Mouse (Mus musculus) E14TG2a.4 (cell line): ENCODE measurements around the gene Dpagt1.
"Not testable (repeated sequence)": the region's sequence is repeated elsewhere in the genome, so short reads cannot be mapped to it uniquely, and the experiment has no call there.

ENCODE experiments used
- H3K27me3 ChIP-seq: 2 replicates; pipeline ENCODE4 v1.6.1; 2014; ENCODE audit warnings: low read length, control low read depth; ENCODE audit not compliant: insufficient read depth
- H3K36me3 ChIP-seq: 2 replicates; pipeline ENCODE4 v1.6.1; 2014; ENCODE audit warnings: low read length, control low read depth; ENCODE audit not compliant: insufficient read depth
- H3K4me1 ChIP-seq: replicated peaks from 2 replicates; pipeline ENCODE4 v1.6.1; 2014; ENCODE audit warnings: low read depth, low read length, control low read depth
- H3K4me3 ChIP-seq: replicated peaks from 2 replicates; pipeline ENCODE4 v1.5.1; 2014; ENCODE audit warnings: mild to moderate bottlenecking, low read length
- H3K9me3 ChIP-seq: 2 replicates; pipeline ENCODE4 v1.6.1; 2014; ENCODE audit warnings: low read length, control low read depth
- CTCF ChIP-seq: conservative IDR thresholded peaks from 2 replicates; pipeline ENCODE4 v1.5.1; 2014; ENCODE audit warnings: low read length
- NANOG ChIP-seq: IDR thresholded peaks from 2 replicates; pipeline ENCODE4 v1.6.1; 2014; ENCODE audit warnings: borderline replicate concordance, low read length, mixed read lengths
- POU5F1 ChIP-seq: IDR thresholded peaks from 2 replicates; pipeline ENCODE4 v1.6.1; 2014; ENCODE audit warnings: low read length, borderline replicate concordance

Dpagt1 gene

DNA sequence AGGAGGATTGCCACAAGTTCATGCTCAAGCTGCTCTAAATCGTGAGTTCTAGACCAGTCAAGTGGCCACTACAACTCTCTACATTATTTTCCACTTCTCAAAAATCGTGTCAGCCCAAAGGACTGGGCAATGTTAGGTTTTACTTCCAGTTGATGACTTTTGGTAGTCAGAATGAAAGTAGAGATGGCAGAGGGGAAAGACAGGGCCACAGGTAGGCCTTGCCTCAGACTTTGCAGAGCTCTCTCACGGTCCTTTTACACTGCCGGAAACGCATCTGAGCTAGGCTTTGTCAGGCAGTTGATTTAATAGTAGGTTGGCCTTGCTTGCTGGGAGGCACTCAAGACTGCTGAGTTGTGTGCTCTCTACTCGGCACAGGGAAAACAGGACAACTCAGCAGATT is 1.7 kb upstream of the Dpagt1 start:
- TF ChIP-seq NANOG (no peak), CTCF (no peak), POU5F1 (no peak)
- no peaks in the 10 kb centered on the region for H3K9me3 ChIP-seq
- peaks cover 6% of the 10 kb centered on the region for H3K27me3 ChIP-seq
- peaks cover 13% of the 10 kb centered on the region for H3K36me3 ChIP-seq
- H3K4me1 ChIP-seq = peaks cover 47% of the 10 kb centered on the region
- no peak overlapping the region for H3K4me3 ChIP-seq

- H3K9me3 ChIP-seq, H3K27me3 ChIP-seq, H3K4me3 ChIP-seq: not testable (repeated sequence)
- peaks cover 23% of the 10 kb centered on the region for H3K36me3 ChIP-seq
- H3K4me1 ChIP-seq = peaks cover 44% of the 10 kb centered on the region
Measured at GRCm38 (mm10) chr9:44325032-44325767, 619 bp upstream of the Dpagt1 start.

DNA sequence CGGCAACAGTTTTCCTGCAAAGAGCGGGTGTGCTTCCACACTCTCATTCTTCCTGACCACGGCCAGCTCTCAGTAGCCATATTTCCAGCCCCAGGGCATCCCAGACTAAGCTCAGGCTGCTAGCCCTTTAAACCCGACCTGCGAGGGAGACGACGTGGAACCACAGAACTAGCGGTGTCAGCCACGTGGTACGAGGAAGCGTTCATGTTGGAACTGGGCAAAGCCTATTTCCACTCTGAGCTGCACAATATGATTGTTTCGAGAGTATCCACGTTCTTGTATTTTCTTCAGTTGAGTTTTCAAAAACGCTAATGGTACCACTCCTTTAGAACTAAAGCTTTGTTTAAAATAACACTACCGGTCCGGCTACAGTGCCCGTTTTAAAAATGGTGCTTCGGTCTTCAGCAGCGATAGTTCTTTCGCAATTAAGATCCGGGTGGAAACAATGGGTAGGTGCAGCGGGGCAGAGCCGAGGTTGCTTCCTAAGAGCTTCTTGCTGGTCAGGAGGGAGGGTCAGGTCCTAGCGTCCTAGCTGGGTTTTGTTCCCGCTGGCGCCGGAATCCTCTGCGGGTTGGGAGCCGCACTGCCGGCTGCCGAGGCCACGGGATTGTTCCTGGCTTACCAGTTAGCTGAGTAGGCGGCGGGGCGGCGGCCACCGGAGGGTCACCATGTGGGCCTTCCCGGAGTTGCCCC is 698 bp downstream of the Dpagt1 start:
- H3K4me3 ChIP-seq = peak overlapping the region; percentile 85

GRCm38 (mm10) chr9:44327064-44327711 is 1.4 kb downstream of the Dpagt1 start:
- no peak for TF ChIP-seq POU5F1
- no peak for TF ChIP-seq NANOG
- TF ChIP-seq CTCF = no peak

More for the DNA sequence above, 698 bp downstream of the Dpagt1 start:
- H3K9me3 ChIP-seq = no peaks in the 10 kb centered on the region
- peaks cover 35% of the 10 kb centered on the region for H3K36me3 ChIP-seq
- TF ChIP-seq POU5F1 (no peak), NANOG (no peak), CTCF (no peak)
- H3K27me3 ChIP-seq = no peaks in the 10 kb centered on the region
- peaks cover 42% of the 10 kb centered on the region for H3K4me1 ChIP-seq

DNA sequence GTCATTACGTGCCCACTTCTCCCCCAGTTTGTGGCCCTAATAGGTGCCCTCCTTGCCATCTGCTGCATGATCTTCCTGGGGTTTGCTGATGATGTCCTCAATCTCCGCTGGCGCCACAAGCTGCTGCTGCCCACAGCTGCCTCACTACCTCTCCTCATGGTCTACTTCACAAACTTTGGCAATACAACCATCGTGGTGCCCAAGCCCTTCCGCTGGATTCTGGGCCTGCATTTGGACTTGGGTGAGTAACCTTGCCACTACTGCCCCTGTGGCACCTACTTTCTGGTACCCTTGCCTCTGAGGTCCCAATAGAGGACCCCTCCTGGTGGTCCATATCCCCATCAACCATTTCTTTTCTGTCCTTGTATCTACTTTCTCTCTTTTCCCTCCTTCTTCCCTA is 2.1 kb downstream of the Dpagt1 start:
- H3K4me3 ChIP-seq = peak overlapping the region; percentile 85
- H3K9me3 ChIP-seq = no peaks in the 10 kb centered on the region
- H3K27me3 ChIP-seq = no peaks in the 10 kb centered on the region
- TF ChIP-seq CTCF (no peak), NANOG (no peak), POU5F1 (no peak)
- peaks cover 44% of the 10 kb centered on the region for H3K4me1 ChIP-seq
- peaks cover 46% of the 10 kb centered on the region for H3K36me3 ChIP-seq

More at GRCm38 (mm10) chr9:44327064-44327711, 1.4 kb downstream of the Dpagt1 start:
- H3K4me1 ChIP-seq = peaks cover 44% of the 10 kb centered on the region
- peaks cover 40% of the 10 kb centered on the region for H3K36me3 ChIP-seq
- H3K27me3 ChIP-seq = no peaks in the 10 kb centered on the region
- H3K9me3 ChIP-seq = no peaks in the 10 kb centered on the region
- H3K4me3 ChIP-seq = peak overlapping the region; percentile 85

DNA sequence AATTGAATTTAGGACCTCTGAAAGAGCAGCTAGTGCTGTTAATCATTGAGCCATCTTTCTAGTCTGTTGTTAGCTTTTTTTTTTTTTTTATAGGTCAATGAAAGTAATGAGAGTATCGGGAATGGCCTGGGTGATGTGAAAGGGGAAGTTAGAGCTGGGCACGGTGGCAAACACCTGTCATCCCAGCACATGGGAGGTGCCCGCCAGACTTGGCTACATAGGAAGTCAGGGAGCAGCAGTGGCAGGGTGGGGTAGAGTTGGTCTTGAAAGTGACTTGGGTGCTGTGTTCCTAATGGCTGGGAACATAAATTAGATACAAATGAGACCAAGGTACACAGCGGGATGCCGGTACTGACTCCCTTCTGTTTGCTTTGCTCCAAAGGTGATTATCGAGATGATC is 4.9 kb downstream of the Dpagt1 start:
- Histone ChIP-seq H3K36me3 (peaks cover 54% of the 10 kb centered on the region), H3K4me3 (no peak overlapping the region), H3K9me3 (no peaks in the 10 kb centered on the region), H3K27me3 (no peaks in the 10 kb centered on the region), H3K4me1 (peaks cover 39% of the 10 kb centered on the region)
- TF ChIP-seq CTCF (no peak), NANOG (no peak), POU5F1 (no peak)

GRCm38 (mm10) chr9:44332918-44333638 is 7.3 kb downstream of the Dpagt1 start:
- TF ChIP-seq CTCF (no peak), POU5F1 (peak; percentile 59; the same call in 1 of the 2 replicates), NANOG (peak; percentile 70; the same call in 1 of the 2 replicates)
- H3K4me3 ChIP-seq = peak overlapping the region; percentile 75
- H3K27me3 ChIP-seq = no peaks in the 10 kb centered on the region
- H3K36me3 ChIP-seq = peaks cover 73% of the 10 kb centered on the region
- H3K4me1 ChIP-seq = peaks cover 45% of the 10 kb centered on the region
- H3K9me3 ChIP-seq = no peaks in the 10 kb centered on the region
